Mouse (Mus musculus) forebrain, embryonic 15.5 days (tissue): ENCODE data around the gene Il9. TPM values are rescaled to one million over a fixed set of nuclear protein-coding genes. Genes with fewer than 3 reads are reported as not detected.

ENCODE experiments used
- ATAC-seq: fragments of 200-750 bp; cut with Nextera tagmentation; replicated peaks from 2 replicates; pipeline ENCODE4 v1.8.0; 2017; ENCODE audit warnings: mild to moderate bottlenecking, moderate TSS enrichment, moderate library complexity
- H3K27ac ChIP-seq: fragments of 300-500 bp; sonication (generic); replicated peaks from 2 replicates; pipeline ENCODE4 v1.5.1; 2015; ENCODE audit warnings: mild to moderate bottlenecking, inconsistent platforms
- H3K27me3 ChIP-seq: fragments of 300-500 bp; sonication (generic); 2 replicates; pipeline ENCODE4 v1.6.1; 2015; ENCODE audit warnings: inconsistent platforms
- H3K36me3 ChIP-seq: fragments of 300-500 bp; sonication (generic); 2 replicates; pipeline ENCODE4 v1.6.1; 2015; ENCODE audit warnings: mild to moderate bottlenecking, inconsistent platforms
- H3K4me1 ChIP-seq: fragments of 300-500 bp; sonication (generic); 2 replicates; pipeline ENCODE4 v1.6.1; 2015; ENCODE audit warnings: inconsistent platforms
- H3K4me2 ChIP-seq: fragments of 300-500 bp; sonication (generic); replicated peaks from 2 replicates; pipeline ENCODE4 v1.6.1; 2015; ENCODE audit warnings: mild to moderate bottlenecking, inconsistent platforms
- H3K4me3 ChIP-seq: fragments of 300-500 bp; sonication (generic); 2 replicates; pipeline ENCODE4 v1.5.1; 2015; ENCODE audit warnings: mild to moderate bottlenecking, inconsistent platforms
- H3K9ac ChIP-seq: fragments of 300-500 bp; sonication (generic); replicated peaks from 2 replicates; pipeline ENCODE4 v1.6.1; 2015; ENCODE audit warnings: mild to moderate bottlenecking, inconsistent platforms
- H3K9me3 ChIP-seq: fragments of 300-500 bp; sonication (generic); 2 replicates; pipeline ENCODE4 v1.6.1; 2016; ENCODE audit warnings: inconsistent platforms
- WGBS: fragments of 180-500 bp; shearing (Covaris S2); methylation state at CpG from one replicate; pipeline ENCODE4 v1.1.7; 2015; ENCODE audit warnings: mixed read lengths; 5-methylcytosine and 5-hydroxymethylcytosine counted together
- polyA plus RNA-seq: library from polyadenylated mRNA; unstranded; fragments of >200 nt; fragmentation: Nextera tagmentation; extraction: Ambion mirVana; gene quantifications from 2 replicates; pipeline ENCODE4 v1.2.1, GENCODE M21; 2015

The Il9 gene
- polyA plus RNA-seq, 1 experiment from 2014 or later = not detected

DNA sequence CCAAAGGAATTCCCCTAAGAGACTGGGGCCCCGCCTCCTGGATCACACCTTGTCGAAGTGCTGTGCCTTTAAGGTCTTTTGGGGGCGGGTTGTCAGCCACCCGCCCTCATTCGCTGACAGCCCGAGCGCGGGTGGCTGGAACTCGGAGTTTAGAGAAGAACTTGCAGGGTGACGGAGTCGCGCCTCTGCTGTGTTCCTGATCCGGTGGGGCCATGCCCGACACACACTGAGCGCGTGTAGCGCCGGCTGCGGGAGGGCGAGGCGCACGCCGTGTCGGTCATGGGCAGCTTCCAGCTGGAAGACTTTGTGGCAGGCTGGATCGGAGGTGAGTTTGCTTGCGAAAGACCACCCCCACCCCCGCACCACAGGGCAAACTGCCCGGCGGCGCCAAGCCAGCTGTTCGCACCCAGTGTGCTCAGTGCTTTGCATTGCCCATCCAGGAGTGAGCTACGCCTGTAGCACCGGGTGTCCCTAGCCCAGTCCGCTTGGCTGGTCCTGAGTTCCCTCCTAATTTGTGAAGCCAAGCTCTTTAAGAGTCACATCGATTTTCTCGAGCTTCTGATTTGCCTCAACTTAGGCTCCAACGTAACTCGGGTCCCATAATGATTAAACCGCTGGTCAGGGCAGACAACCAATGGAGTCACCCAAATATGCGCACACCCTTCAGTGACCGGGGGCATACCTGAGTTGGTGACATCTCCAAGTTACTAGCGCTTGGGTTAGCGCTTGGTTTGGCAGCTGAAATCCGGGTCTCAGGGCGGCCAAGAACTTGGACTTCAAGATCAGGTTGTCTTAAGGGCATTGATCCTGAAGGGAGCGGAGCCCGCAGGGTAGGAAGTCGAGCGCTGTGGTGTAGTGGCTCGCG lies 43.6 kb downstream of the Il9 start, which contains the start of gene Slc25a48:
Gene Slc25a48 (plus strand): TSS at position 145 of the 865 bp plus-strand sequence.
- Histone ChIP-seq H3K4me1 (peaks cover 17% of the 10 kb centered on the region), H3K9me3 (no peaks in the 10 kb centered on the region), H3K9ac (no peak within 1 kb of the TSS), H3K36me3 (no peaks in the 10 kb centered on the region), H3K4me2 (peak within 1 kb of the TSS; percentile 34), H3K27ac (no peak within 1 kb of the TSS), H3K27me3 (peaks cover 51% of the 10 kb centered on the region), H3K4me3 (peak within 1 kb of the TSS; percentile 18)
- no peak for ATAC-seq
- WGBS = 5% methylated on average over 51 of the region's 51 CpGs

DNA sequence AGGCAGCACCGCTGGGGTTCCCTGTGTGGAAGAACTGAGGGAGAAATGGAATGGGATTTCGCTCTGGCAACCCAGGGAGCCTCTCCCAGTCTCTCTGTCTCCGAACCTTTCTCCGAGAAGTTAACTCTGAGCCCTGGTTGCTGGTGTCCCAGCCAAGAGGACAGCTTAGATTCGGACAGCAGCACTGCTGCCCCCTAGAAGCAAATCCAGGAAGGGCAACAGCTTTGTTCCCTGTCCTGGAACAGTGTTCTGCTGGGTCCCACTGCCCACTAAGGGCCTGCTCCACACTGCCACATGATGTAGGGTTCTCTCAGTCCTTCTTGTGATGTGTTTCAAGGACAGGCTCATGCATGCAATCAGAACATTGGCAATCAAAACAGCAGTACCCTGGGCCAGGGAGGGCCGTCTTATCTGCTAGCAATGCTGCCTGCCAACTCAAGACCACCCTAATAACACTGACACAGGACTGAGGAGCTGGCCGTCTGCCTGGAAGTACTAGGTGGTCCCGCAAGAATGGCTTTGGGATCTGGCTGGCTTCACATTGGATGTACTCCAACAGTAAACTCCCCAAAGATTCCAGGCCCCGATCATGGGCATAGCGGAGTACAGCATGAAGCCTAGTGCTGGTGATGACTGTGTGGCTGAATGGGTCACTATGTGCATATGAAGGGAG lies 46.3 kb downstream of the Il9 start:
- no peak overlapping the region for H3K27ac ChIP-seq
- peaks cover 47% of the 10 kb centered on the region for H3K27me3 ChIP-seq
- no peak overlapping the region for H3K9ac ChIP-seq
- H3K4me3 ChIP-seq = no peak overlapping the region
- no peak for ATAC-seq
- H3K36me3 ChIP-seq = no peaks in the 10 kb centered on the region
- no peak overlapping the region for H3K4me2 ChIP-seq
- peaks cover 19% of the 10 kb centered on the region for H3K4me1 ChIP-seq
- H3K9me3 ChIP-seq = no peaks in the 10 kb centered on the region
- WGBS = 43% methylated on average over 10 of the region's 10 CpGs

DNA sequence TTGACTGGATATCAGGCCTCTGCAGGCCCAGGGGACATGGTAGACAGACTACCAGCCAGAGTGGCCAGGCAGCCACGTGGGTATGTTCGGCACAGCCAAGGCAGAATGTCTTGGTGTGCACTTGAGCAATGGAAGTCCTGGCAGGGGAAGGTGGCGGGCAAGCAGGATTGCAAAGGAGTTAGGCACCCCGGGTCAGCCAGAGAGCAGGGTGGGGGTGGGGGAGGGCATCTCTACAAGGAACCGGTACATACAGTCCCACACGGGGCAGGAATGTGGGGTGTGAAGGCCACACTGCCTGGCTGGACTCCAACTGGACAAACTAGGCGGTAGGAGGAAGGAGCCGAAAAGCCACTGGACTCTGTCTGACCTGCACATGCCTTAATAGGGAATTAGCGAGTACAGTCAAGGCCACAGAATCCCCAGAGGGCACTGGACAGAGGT lies 47.7 kb downstream of the Il9 start:
- no peaks in the 10 kb centered on the region for H3K9me3 ChIP-seq
- H3K4me1 ChIP-seq = peaks cover 19% of the 10 kb centered on the region
- H3K4me3 ChIP-seq = no peak overlapping the region
- no peak for ATAC-seq
- no peak overlapping the region for H3K27ac ChIP-seq
- H3K36me3 ChIP-seq = no peaks in the 10 kb centered on the region
- H3K27me3 ChIP-seq = peaks cover 33% of the 10 kb centered on the region
- H3K4me2 ChIP-seq = no peak overlapping the region
- WGBS = 78% methylated on average over 9 of the region's 9 CpGs
- no peak overlapping the region for H3K9ac ChIP-seq

DNA sequence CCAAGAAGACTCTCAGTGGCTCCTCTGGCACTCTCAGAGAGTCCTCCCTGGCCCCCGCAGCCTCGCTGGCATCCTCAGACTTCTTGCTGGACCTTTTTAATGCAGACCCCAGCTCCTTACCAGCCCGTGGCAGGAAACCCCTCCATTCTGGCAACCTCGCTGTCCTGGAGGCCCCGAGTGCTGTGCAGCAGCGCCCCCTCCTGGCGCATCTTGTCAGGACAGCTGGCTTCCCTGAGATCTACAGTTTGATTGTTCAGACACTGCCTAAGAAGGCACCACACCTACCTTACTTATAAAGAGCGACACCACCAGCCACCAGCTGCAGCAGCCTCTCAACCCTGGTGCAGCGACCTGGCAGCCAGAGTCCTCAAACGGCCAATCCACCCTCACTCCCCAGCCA lies 48.6 kb downstream of the Il9 start:
- Histone ChIP-seq H3K9me3 (no peaks in the 10 kb centered on the region), H3K4me2 (no peak overlapping the region), H3K36me3 (no peaks in the 10 kb centered on the region), H3K27ac (no peak overlapping the region), H3K4me1 (peaks cover 16% of the 10 kb centered on the region), H3K4me3 (no peak overlapping the region), H3K9ac (no peak overlapping the region), H3K27me3 (peaks cover 24% of the 10 kb centered on the region)
- peak; percentile 53; the same call in 1 of the 2 replicates for ATAC-seq
- 9% methylated on average over 10 of the region's 10 CpGs for WGBS

DNA sequence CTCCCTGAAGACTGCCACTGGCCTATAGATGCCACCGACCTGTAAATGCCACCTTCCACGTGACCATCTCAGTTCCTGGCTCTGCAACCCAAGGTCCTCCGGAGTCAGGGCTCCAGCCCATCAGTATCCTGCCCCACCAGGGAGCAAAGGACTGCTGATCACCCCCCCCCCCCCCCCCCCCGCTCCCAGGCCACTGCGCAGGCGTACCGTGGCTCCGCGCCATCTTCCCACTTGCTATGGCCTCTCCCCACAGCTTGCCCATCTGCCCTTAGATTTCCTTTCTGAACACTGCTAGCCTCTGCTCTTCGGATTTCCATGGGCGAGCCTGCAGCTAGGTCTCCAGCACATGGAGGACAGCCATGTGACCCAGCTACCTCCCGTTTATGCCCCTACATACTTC lies 49.5 kb downstream of the Il9 start:
- no peak for ATAC-seq
- WGBS = 91% methylated on average over 11 of the region's 12 CpGs
- no peak overlapping the region for H3K27ac ChIP-seq

More for the DNA sequence above, 49.5 kb downstream of the Il9 start:
- H3K27me3 ChIP-seq = peaks cover 14% of the 10 kb centered on the region
- no peaks in the 10 kb centered on the region for H3K9me3 ChIP-seq
- no peak overlapping the region for H3K4me3 ChIP-seq
- no peak overlapping the region for H3K9ac ChIP-seq
- no peaks in the 10 kb centered on the region for H3K36me3 ChIP-seq
- no peak overlapping the region for H3K4me2 ChIP-seq
- peaks cover 9% of the 10 kb centered on the region; the same call in 1 of the 2 replicates for H3K4me1 ChIP-seq

Other genes starting within 250 kb of the Il9 start
- 3.1 and 6.7 TPM in 2 replicates for gene Neurog1, start 230.1 kb downstream of the Il9 start, polyA plus RNA-seq
- gene Cxcl14, start 185.7 kb downstream of the Il9 start, polyA plus RNA-seq = 14.2 and 15.2 TPM in 2 replicates
- gene Gm3045, start 55.7 kb downstream of the Il9 start, polyA plus RNA-seq = not detected in 2 replicates
- gene Slc25a48, start 43.9 kb downstream of the Il9 start, polyA plus RNA-seq = not detected in 2 replicates
- 2.4 and 2.9 TPM in 2 replicates for gene Fbxl21, start 40.2 kb upstream of the Il9 start, polyA plus RNA-seq
- gene Lect2, start 66.3 kb upstream of the Il9 start, polyA plus RNA-seq = not detected in 2 replicates
- 3.6 and 3.9 TPM in 2 replicates for gene Tgfbi, start 127.3 kb upstream of the Il9 start, polyA plus RNA-seq
- 32.9 and 34.4 TPM in 2 replicates for gene Smad5, start 220.8 kb upstream of the Il9 start, polyA plus RNA-seq